Mouse (Mus musculus): ENCODE data around the gene Zfp143. TPM values are rescaled to one million over a fixed set of nuclear protein-coding genes. Genes with fewer than 3 reads are reported as not detected.

The Zfp143 gene
- polyA plus RNA-seq, 1 experiment from 2014 or later, result 13.4 TPM

DNA sequence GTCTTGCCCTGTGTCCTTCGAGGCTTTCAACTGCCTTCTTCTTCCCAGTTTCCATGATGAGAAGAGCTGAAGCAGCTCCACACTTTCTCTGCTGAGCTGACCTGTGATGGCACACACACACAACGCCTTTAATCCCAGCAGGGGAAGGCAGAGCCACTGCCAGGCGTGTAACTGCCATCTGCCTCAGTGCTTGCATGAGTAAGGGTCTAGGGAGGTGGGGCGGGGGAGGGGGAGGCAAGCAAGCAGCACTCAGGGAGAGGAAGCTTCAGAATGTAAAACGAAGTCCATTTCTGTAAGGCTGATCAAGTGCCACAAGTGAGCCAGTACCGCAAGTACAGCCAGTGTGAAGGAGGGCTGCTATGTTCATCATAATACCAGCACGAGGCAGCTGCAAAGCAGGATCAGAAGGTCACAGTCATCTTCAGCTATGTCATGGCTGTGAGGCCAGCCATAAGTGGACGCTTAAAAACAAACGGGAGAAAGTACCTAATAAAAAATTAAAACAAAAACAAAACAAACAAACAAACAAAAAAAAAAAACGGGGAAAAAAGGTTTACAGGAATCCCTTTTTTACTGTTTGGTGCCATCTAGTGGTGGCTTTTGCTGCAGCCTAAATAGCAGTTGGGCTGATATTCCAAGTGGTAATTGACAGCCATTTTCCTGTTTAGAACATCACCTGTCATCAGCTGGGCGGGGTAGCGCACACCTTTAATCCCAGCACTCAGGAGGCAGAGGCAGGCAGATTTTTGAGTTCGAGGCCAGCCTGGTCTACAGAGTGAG lies 22.6 kb downstream of the Zfp143 start:
- H3K27me3 ChIP-seq (replicated peaks; ENCODE audit: control insufficient read depth, insufficient read depth, low read length), result no peaks in the 10 kb centered on the region
- WGBS, result 61% methylated on average over 13 of the region's 13 CpGs
- no peak overlapping the region for H3K9ac ChIP-seq (ENCODE audit: low read depth, low read length)
- H3K9me3 ChIP-seq (ENCODE audit: control insufficient read depth, low read length), result no peaks in the 10 kb centered on the region
- 0 out of 2 replicates have a peak overlapping the region, but pooled peaks have one; percentile 17 for H3K27ac ChIP-seq (ENCODE audit: low read depth, low read length)
- no peaks in the 10 kb centered on the region for H3K4me1 ChIP-seq (ENCODE audit: control insufficient read depth, insufficient read depth, low read depth, low read length)
- no peak overlapping the region for H3K4me3 ChIP-seq (ENCODE audit: low read length)
- no peak overlapping the region for H3K4me2 ChIP-seq (ENCODE audit: low read length)
- peaks cover 33% of the 10 kb centered on the region for H3K36me3 ChIP-seq (ENCODE audit: control insufficient read depth, insufficient read depth, low read length)
- peak; percentile 61; the same call in 1 of the 2 replicates for ATAC-seq

DNA sequence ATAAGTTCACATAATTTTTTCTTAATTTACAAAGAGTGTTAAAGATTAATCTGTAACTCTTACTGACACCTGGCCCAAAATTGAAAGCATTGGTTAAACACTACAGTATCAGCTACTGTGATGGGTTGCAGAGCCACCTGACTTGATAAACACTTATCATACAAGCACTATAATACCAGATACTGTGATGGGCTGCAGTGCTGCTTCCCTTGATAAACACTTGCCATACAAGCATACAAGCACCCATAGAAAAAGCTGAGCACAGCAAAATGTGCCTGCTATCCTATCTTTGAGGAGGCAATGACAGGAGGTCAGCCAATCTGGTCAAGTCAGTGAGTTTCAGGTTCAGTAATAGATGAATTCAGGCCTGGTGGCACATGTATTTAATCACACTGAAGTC lies 24.2 kb downstream of the Zfp143 start:
- Histone ChIP-seq H3K9me3 (ENCODE audit: control insufficient read depth, low read length) (no peaks in the 10 kb centered on the region), H3K4me3 (ENCODE audit: low read length) (no peak overlapping the region), H3K27ac (ENCODE audit: low read depth, low read length) (no peak overlapping the region), H3K27me3 (replicated peaks; ENCODE audit: control insufficient read depth, insufficient read depth, low read length) (no peaks in the 10 kb centered on the region), H3K4me2 (ENCODE audit: low read length) (no peak overlapping the region), H3K36me3 (ENCODE audit: control insufficient read depth, insufficient read depth, low read length) (peaks cover 29% of the 10 kb centered on the region), H3K4me1 (ENCODE audit: control insufficient read depth, insufficient read depth, low read depth, low read length) (no peaks in the 10 kb centered on the region), H3K9ac (ENCODE audit: low read depth, low read length) (no peak overlapping the region)
- no peak for ATAC-seq

DNA sequence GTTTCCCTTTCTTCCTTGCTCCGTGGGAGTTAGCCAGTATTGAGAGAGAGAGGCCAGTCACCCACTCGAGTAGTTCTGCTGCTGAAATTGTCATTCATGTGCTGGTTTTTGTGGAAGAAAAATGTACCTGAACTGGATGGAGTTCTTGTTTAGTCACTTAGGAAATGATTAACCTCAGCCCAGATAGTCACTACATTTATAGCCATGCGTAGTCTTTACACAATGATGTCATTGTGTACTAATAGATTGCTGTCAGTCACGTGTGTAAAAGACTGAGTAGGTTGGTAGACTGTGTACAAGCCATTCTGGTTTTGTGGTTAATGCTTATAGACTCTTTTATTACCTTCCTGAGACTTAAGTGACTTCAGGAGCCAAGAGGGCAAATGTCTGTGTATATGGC lies 26.9 kb downstream of the Zfp143 start:
- H3K4me2 ChIP-seq (ENCODE audit: low read length), result no peak overlapping the region
- peaks cover 25% of the 10 kb centered on the region for H3K36me3 ChIP-seq (ENCODE audit: control insufficient read depth, insufficient read depth, low read length)
- no peak overlapping the region for H3K4me3 ChIP-seq (ENCODE audit: low read length)
- WGBS, result 88% methylated on average over 4 of the region's 4 CpGs
- no peak overlapping the region for H3K27ac ChIP-seq (ENCODE audit: low read depth, low read length)
- H3K9me3 ChIP-seq (ENCODE audit: control insufficient read depth, low read length), result no peaks in the 10 kb centered on the region
- no peak overlapping the region for H3K9ac ChIP-seq (ENCODE audit: low read depth, low read length)
- H3K4me1 ChIP-seq (ENCODE audit: control insufficient read depth, insufficient read depth, low read depth, low read length), result no peaks in the 10 kb centered on the region
- no peak for ATAC-seq
- H3K27me3 ChIP-seq (replicated peaks; ENCODE audit: control insufficient read depth, insufficient read depth, low read length), result no peaks in the 10 kb centered on the region

DNA sequence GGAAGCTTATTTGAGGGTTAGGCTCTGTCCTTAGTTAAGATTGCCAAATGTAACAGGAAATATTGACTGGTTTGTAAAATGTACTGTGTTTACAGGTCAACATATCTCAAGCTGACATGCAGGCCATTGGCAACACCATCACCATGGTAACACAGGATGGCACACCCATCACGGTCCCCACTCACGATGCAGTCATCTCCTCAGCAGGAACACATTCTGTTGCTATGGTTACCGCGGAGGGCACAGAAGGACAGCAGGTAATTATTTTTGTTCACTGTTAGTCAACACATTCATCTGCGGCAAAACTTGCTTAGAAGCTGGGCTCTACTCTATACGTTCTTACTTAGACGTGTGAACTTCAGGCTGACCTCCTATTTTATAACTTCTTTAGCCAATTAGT lies 30.7 kb downstream of the Zfp143 start:
- H3K27me3 ChIP-seq (replicated peaks; ENCODE audit: control insufficient read depth, insufficient read depth, low read length), result no peaks in the 10 kb centered on the region
- H3K27ac ChIP-seq (ENCODE audit: low read depth, low read length), result no peak overlapping the region
- no peak overlapping the region for H3K4me2 ChIP-seq (ENCODE audit: low read length)
- H3K4me3 ChIP-seq (ENCODE audit: low read length), result no peak overlapping the region
- H3K9ac ChIP-seq (ENCODE audit: low read depth, low read length), result no peak overlapping the region
- peaks cover 15% of the 10 kb centered on the region for H3K36me3 ChIP-seq (ENCODE audit: control insufficient read depth, insufficient read depth, low read length)
- 0 out of 2 replicates have a peak, but pooled peaks have one; percentile 71 for ATAC-seq
- 40% methylated on average over 7 of the region's 7 CpGs for WGBS
- no peaks in the 10 kb centered on the region for H3K4me1 ChIP-seq (ENCODE audit: control insufficient read depth, insufficient read depth, low read depth, low read length)
- no peaks in the 10 kb centered on the region for H3K9me3 ChIP-seq (ENCODE audit: control insufficient read depth, low read length)

DNA sequence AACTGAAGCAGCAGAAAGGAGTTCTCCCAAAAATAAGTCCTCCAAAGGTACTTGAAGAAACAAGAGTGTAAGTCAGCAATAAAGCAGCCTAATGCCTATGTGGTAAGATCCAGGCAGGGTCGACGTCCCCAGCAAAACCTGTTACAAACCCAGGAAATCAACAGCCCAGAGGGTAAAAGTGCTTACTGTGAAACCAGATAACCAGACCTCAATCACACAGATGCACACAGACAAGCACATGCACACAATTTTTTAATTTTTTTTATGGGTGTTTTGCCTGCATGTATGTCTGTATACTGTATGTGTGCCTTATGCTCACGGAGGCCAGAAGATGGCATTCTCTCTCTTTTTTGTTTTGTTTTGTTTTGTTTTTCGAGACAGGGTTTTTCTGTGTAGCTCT lies 35.3 kb downstream of the Zfp143 start:
- Histone ChIP-seq H3K4me1 (ENCODE audit: control insufficient read depth, insufficient read depth, low read depth, low read length) (no peaks in the 10 kb centered on the region), H3K27me3 (replicated peaks; ENCODE audit: control insufficient read depth, insufficient read depth, low read length) (no peaks in the 10 kb centered on the region), H3K36me3 (ENCODE audit: control insufficient read depth, insufficient read depth, low read length) (peaks cover 7% of the 10 kb centered on the region; the same call in 1 of the 2 replicates), H3K4me2 (ENCODE audit: low read length) (no peak overlapping the region), H3K9ac (ENCODE audit: low read depth, low read length) (no peak overlapping the region), H3K4me3 (ENCODE audit: low read length) (no peak overlapping the region), H3K27ac (ENCODE audit: low read depth, low read length) (no peak overlapping the region), H3K9me3 (ENCODE audit: control insufficient read depth, low read length) (no peaks in the 10 kb centered on the region)
- WGBS, result 89% methylated on average over 4 of the region's 4 CpGs
- ATAC-seq, result no peak

DNA sequence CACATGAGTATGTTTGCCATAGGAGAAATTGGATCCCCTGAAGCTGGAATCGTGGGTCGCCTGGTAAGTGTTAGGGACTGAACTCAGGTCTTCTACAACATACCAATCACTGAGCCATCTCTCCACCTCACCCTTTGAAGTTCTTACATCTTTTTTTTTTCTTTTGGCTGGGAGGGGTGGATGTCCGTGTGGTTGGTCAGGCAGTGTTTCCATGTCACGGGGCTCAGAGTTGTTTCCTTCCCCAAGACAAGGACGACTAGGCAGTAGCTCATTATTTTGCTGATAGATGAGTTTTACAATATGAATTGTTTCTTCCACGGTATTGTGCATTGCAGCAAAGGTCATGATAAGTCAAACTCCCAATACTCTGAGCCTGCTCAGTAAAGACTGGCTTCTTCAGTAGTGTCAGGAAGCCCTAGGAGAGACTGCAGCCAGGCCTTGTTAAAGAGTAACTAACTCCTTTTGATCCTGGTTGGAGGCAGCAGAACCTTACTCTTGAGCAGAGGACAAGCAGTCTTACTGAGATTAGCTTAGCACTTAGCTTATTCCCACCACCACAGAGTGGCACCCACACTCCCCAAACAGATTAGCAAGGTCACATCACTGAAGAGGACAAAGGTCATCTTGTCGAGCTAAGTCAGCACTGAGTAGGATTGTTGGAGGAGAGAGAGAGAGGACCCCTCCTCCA lies 36.2 kb downstream of the Zfp143 start:
- H3K27ac ChIP-seq (ENCODE audit: low read depth, low read length), result no peak overlapping the region
- 55% methylated on average over 7 of the region's 7 CpGs for WGBS
- no peak overlapping the region for H3K4me2 ChIP-seq (ENCODE audit: low read length)
- ATAC-seq, result no peak
- H3K36me3 ChIP-seq (ENCODE audit: control insufficient read depth, insufficient read depth, low read length), result peaks cover 7% of the 10 kb centered on the region; the same call in 1 of the 2 replicates
- no peaks in the 10 kb centered on the region for H3K4me1 ChIP-seq (ENCODE audit: control insufficient read depth, insufficient read depth, low read depth, low read length)
- no peaks in the 10 kb centered on the region for H3K27me3 ChIP-seq (replicated peaks; ENCODE audit: control insufficient read depth, insufficient read depth, low read length)
- H3K4me3 ChIP-seq (ENCODE audit: low read length), result no peak overlapping the region
- H3K9ac ChIP-seq (ENCODE audit: low read depth, low read length), result no peak overlapping the region
- H3K9me3 ChIP-seq (ENCODE audit: control insufficient read depth, low read length), result no peaks in the 10 kb centered on the region

DNA sequence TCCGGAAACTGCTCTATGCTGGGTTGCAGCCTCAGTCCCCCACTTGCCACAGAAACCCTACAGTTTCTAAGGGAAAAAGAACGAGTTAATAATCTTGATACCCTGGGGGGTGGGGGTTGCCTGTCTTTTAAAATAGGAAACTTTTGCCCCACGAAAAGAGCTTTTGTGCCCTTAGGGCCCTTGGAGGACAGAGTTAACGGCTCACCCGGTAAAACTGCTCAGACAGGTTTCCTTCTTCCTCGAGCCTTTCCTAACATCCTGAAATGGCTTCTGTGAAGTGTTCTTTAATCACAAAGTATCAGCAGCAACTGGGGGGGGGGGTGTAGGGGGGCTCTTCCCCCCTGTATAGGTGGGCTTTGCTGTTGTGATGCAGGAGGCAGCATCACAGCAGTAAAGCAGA lies 39.8 kb downstream of the Zfp143 start:
- Histone ChIP-seq H3K9ac (ENCODE audit: low read depth, low read length) (no peak overlapping the region), H3K4me2 (ENCODE audit: low read length) (no peak overlapping the region), H3K27ac (ENCODE audit: low read depth, low read length) (no peak overlapping the region), H3K36me3 (ENCODE audit: control insufficient read depth, insufficient read depth, low read length) (no peaks in the 10 kb centered on the region), H3K4me1 (ENCODE audit: control insufficient read depth, insufficient read depth, low read depth, low read length) (no peaks in the 10 kb centered on the region), H3K27me3 (replicated peaks; ENCODE audit: control insufficient read depth, insufficient read depth, low read length) (no peaks in the 10 kb centered on the region), H3K9me3 (ENCODE audit: control insufficient read depth, low read length) (no peaks in the 10 kb centered on the region), H3K4me3 (ENCODE audit: low read length) (no peak overlapping the region)
- no peak for ATAC-seq
- 66% methylated on average over 6 of the region's 6 CpGs for WGBS

DNA sequence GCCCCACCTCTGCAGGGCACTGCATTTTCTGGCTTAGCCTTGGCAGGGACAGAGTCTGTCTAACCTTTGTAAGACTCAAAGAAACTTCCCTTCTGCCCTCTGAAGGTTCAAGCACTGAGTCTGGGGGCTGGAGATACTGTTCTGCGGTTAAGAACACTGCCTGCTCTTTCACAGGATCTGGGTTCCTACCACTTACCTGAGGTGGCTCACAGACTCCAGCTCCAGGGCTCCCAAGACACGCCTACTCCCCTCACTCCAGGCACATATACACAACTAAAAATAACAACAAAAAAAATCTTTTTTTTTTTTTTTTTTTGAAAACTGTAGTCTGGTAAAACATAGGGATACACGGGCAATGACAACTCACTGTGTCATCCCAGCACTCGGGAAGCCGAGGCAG lies 40.2 kb downstream of the Zfp143 start:
- Histone ChIP-seq H3K4me2 (ENCODE audit: low read length) (no peak overlapping the region), H3K27me3 (replicated peaks; ENCODE audit: control insufficient read depth, insufficient read depth, low read length) (no peaks in the 10 kb centered on the region), H3K9me3 (ENCODE audit: control insufficient read depth, low read length) (no peaks in the 10 kb centered on the region), H3K9ac (ENCODE audit: low read depth, low read length) (no peak overlapping the region), H3K4me3 (ENCODE audit: low read length) (no peak overlapping the region), H3K36me3 (ENCODE audit: control insufficient read depth, insufficient read depth, low read length) (no peaks in the 10 kb centered on the region), H3K4me1 (ENCODE audit: control insufficient read depth, insufficient read depth, low read depth, low read length) (no peaks in the 10 kb centered on the region), H3K27ac (ENCODE audit: low read depth, low read length) (no peak overlapping the region)
- 78% methylated on average over 5 of the region's 5 CpGs for WGBS
- no peak for ATAC-seq

DNA sequence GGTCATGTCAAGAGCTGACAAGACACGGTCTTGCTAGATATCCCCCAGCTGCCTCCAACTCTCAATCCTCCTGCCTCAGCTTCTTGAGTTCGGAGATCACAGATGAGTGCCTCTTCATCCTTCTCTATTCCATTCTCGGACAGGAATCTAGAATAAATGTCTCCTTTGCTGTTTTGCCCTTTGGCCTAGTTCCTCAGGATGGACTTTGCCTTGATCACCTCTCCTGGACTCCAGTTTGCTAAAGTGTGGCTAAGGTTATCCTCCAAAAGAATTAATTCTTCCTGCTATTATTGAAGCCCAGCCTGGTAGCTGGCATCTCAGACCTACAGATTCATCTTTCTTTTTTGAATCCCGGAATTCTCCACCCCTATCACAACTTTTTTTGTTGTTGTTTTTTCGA lies 44.0 kb downstream of the Zfp143 start:
- Histone ChIP-seq H3K36me3 (ENCODE audit: control insufficient read depth, insufficient read depth, low read length) (no peaks in the 10 kb centered on the region), H3K9ac (ENCODE audit: low read depth, low read length) (no peak overlapping the region), H3K4me2 (ENCODE audit: low read length) (no peak overlapping the region), H3K27me3 (replicated peaks; ENCODE audit: control insufficient read depth, insufficient read depth, low read length) (0 out of 2 replicates have a peak, but pooled peaks cover 2% of the 10 kb centered on the region), H3K4me3 (ENCODE audit: low read length) (no peak overlapping the region), H3K9me3 (ENCODE audit: control insufficient read depth, low read length) (no peaks in the 10 kb centered on the region), H3K27ac (ENCODE audit: low read depth, low read length) (no peak overlapping the region), H3K4me1 (ENCODE audit: control insufficient read depth, insufficient read depth, low read depth, low read length) (peaks cover 3% of the 10 kb centered on the region)
- WGBS, result 89% methylated on average over 5 of the region's 5 CpGs
- ATAC-seq, result no peak

All from hindbrain, embryonic 16.5 days (tissue).